Mouse (Mus musculus) hindbrain, embryonic 13.5 days (tissue): ENCODE results near the gene 1110059E24Rik. TPM values are rescaled to one million over a fixed set of nuclear protein-coding genes. Genes with fewer than 3 reads are reported as not detected.

ENCODE experiments used
- ATAC-seq: fragments of 200-750 bp; cut with Nextera tagmentation; 2 replicates; pipeline ENCODE4 v1.8.0; 2017; ENCODE audit warnings: moderate TSS enrichment; ENCODE audit not compliant: low FRiP score
- H3K27ac ChIP-seq: fragments of 300-500 bp; sonication (generic); 2 replicates; pipeline ENCODE4 v1.5.1; 2015; ENCODE audit warnings: inconsistent platforms, mild to moderate bottlenecking, moderate library complexity
- H3K27me3 ChIP-seq: fragments of 300-500 bp; sonication (generic); 2 replicates; pipeline ENCODE4 v1.6.1; 2015; ENCODE audit warnings: mild to moderate bottlenecking, inconsistent platforms
- H3K36me3 ChIP-seq: fragments of 300-500 bp; sonication (generic); 2 replicates; pipeline ENCODE4 v1.6.1; 2015; ENCODE audit warnings: mild to moderate bottlenecking, inconsistent platforms
- H3K4me1 ChIP-seq: fragments of 300-500 bp; sonication (generic); replicated peaks from 2 replicates; pipeline ENCODE4 v1.6.1; 2015; ENCODE audit warnings: inconsistent platforms
- H3K4me2 ChIP-seq: fragments of 300-500 bp; sonication (generic); 2 replicates; pipeline ENCODE4 v1.6.1; 2015; ENCODE audit warnings: inconsistent platforms, mild to moderate bottlenecking, moderate library complexity
- H3K4me3 ChIP-seq: fragments of 300-500 bp; sonication (generic); 2 replicates; pipeline ENCODE4 v1.5.1; 2015; ENCODE audit warnings: mild to moderate bottlenecking, inconsistent platforms
- H3K9ac ChIP-seq: fragments of 300-500 bp; sonication (generic); 2 replicates; pipeline ENCODE4 v1.6.1; 2015; ENCODE audit warnings: mild to moderate bottlenecking, inconsistent platforms
- H3K9me3 ChIP-seq: fragments of 300-500 bp; sonication (generic); 2 replicates; pipeline ENCODE4 v1.6.1; 2016; ENCODE audit warnings: inconsistent platforms
- WGBS: fragments of 180-500 bp; shearing (Covaris S2); methylation state at CpG from one replicate; pipeline ENCODE4 v1.1.7; 2015; 5-methylcytosine and 5-hydroxymethylcytosine counted together
- polyA plus RNA-seq: library from polyadenylated mRNA; unstranded; fragments of >200 nt; fragmentation: Nextera tagmentation; extraction: Ambion mirVana; gene quantifications from 2 replicates; pipeline ENCODE4 v1.2.1, GENCODE M21; 2015

Gene 1110059E24Rik
- polyA plus RNA-seq, 1 experiment from 2014 or later, result 57.3 TPM

DNA sequence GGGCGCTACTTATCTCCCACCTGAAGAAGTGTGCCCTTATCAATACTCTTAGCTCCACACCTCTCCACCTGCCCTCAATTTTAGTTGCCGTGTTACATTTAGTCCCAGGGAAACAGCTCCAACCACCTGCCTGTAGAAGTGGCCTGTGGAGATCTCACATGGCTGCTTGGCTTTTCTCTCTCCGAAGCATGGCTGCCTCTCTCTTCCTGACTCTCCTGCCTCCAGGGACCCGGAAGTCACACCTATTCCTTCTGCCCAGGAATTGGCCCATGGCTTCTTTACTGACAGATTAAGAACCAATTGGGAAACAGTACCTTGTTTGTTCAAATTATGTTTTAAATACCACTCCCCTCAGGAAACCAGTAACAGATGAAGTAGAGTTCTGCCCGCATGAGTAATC, 86.3 kb downstream of the 1110059E24Rik start:
- no peak overlapping the region for H3K4me2 ChIP-seq
- no peaks in the 10 kb centered on the region for H3K9me3 ChIP-seq
- no peak overlapping the region for H3K27ac ChIP-seq
- WGBS, result 91% methylated on average over 5 of the region's 5 CpGs
- H3K36me3 ChIP-seq, result no peaks in the 10 kb centered on the region
- H3K4me3 ChIP-seq, result no peak overlapping the region
- peaks cover 3% of the 10 kb centered on the region; the same call in 1 of the 2 replicates for H3K4me1 ChIP-seq
- no peak for ATAC-seq
- H3K9ac ChIP-seq, result no peak overlapping the region
- no peaks in the 10 kb centered on the region for H3K27me3 ChIP-seq

DNA sequence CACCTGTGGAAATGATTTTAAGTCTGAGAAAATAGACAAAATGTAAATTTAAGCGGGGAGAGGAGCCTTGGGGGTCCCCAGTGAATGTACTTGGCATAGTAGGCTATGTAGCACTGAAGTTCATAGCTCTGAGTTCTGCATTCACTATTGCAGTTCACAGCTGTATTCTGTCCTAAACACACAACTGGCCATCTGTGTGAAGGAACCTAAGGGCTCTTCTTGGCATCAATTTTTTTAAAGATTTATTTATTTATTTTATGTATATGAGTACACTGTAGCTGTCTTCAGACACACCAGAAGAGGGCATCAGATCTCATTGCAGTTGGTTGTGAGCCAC, 88.3 kb downstream of the 1110059E24Rik start:
- ATAC-seq, result peak; percentile 45
- Histone ChIP-seq H3K27ac (no peak overlapping the region), H3K9me3 (no peaks in the 10 kb centered on the region), H3K36me3 (no peaks in the 10 kb centered on the region), H3K4me3 (no peak overlapping the region), H3K4me2 (no peak overlapping the region), H3K4me1 (no peaks in the 10 kb centered on the region), H3K27me3 (no peaks in the 10 kb centered on the region), H3K9ac (no peak overlapping the region)
- 4% methylated on average over 1 of the region's 1 CpGs for WGBS

DNA sequence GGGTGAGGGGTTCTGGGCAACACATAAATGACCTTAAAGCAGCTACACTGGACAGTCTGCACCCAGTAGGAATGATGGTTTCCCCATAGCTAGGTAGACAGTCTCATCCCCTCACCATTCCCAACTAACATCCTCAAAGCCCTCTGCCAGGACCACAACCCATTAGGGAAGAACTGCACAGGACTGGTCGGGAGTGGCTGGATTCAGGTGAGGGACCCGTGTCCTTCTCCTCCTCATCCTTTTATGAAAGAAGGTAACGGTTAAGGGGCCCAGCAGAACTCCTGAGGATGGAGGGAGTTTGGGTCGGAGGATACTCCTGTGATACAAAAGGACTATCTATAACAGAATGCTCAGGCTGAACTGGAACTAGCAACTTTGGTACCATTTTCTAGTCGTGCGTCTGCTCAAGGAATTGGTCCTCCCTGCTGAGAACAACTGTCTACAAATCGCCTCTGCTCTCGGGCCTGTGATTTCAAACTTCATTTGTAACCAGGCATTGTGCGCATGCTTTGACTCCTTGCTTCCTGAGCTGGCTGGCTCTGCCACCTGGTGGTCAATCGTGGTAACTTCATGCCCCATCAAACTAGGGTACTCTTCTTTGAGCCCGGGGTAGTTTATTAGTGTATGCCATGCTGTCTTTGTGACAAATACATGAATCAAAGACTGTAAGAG, 88.9 kb downstream of the 1110059E24Rik start:
- Histone ChIP-seq H3K9me3 (no peaks in the 10 kb centered on the region), H3K36me3 (no peaks in the 10 kb centered on the region), H3K27me3 (no peaks in the 10 kb centered on the region), H3K4me1 (no peaks in the 10 kb centered on the region), H3K4me2 (0 out of 2 replicates have a peak overlapping the region, but pooled peaks have one; percentile 8), H3K9ac (no peak overlapping the region), H3K27ac (no peak overlapping the region), H3K4me3 (no peak overlapping the region)
- peak; percentile 80 for ATAC-seq
- 26% methylated on average over 11 of the region's 11 CpGs for WGBS

DNA sequence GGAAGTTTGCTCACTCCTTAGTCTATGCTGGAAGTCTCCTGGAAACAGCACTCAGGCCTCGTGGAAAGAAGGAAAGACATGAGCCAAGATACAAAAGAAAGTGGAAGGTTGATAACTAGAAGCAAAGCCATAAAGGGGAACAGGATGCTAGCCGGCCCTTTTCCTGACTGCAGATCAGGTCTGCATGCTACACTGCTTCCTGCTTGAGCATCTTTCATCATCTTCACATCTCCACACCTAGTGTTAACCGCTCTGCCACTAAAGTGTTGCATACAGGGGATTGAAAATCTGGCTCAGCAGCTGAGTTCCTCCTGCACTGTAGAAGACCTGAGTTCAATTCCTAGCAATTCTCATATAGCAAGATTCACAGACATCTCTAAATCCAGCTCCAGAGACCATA, 89.8 kb downstream of the 1110059E24Rik start:
- no peak for ATAC-seq
- Histone ChIP-seq H3K4me3 (no peak overlapping the region), H3K4me2 (no peak overlapping the region), H3K9me3 (no peaks in the 10 kb centered on the region), H3K36me3 (no peaks in the 10 kb centered on the region), H3K27ac (no peak overlapping the region), H3K9ac (no peak overlapping the region), H3K4me1 (no peaks in the 10 kb centered on the region), H3K27me3 (no peaks in the 10 kb centered on the region)
- WGBS, result 77% methylated on average over 3 of the region's 3 CpGs

DNA sequence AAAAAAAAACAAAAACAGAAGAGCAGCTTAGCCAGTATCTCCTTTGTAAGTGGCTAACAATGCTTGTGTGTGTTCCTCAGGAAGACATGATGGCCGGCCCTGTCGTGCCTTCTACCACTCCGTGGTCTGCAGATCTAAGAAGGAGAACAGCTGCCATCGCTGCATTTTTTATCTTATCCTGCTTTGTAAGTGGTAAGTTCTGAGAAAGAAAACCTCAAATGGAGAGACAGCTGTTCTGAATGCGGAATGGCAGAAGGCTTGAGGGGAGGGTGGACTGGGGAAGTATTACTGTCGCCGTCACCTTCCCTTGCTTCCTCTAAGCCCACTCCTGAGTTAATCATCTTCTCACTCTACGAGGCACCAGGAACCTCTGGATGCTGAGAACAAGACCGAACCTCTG, 100.0 kb downstream of the 1110059E24Rik start:
- Histone ChIP-seq H3K36me3 (no peaks in the 10 kb centered on the region), H3K27ac (no peak overlapping the region), H3K9me3 (no peaks in the 10 kb centered on the region), H3K4me2 (no peak overlapping the region), H3K4me1 (no peaks in the 10 kb centered on the region), H3K4me3 (no peak overlapping the region), H3K9ac (no peak overlapping the region), H3K27me3 (no peaks in the 10 kb centered on the region)
- WGBS, result 82% methylated on average over 9 of the region's 9 CpGs
- ATAC-seq, result no peak

DNA sequence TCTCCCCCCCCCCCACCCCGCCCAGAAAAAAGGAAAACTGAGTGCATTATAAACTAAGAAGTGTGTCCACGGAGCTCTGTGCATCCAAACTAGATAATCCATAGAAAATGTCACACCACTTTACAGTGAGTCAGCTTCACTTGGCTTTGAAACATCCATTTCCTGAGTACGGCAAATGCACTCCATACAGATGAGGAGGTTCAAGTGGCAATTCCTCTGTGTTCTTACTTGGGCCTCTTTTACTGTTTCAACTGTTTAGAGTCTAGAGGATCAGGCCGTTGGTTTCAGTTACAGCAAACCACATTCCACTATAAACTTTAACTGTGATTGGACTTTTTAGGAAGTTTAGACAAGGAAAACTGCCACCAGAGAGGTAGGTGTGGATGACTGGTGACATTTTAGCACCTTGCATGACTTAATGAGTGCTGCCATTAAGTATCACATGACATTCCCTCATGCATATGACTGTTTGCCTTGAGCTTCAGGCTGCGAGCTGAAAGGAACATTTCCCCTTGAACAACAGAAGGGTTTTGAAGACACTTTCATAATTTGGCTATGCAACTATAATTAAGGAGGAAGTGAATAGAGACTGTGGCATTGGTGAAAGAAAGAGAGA, 100.7 kb downstream of the 1110059E24Rik start:
- Histone ChIP-seq H3K4me1 (no peaks in the 10 kb centered on the region), H3K27ac (no peak overlapping the region), H3K4me2 (no peak overlapping the region), H3K36me3 (no peaks in the 10 kb centered on the region), H3K9ac (no peak overlapping the region), H3K9me3 (no peaks in the 10 kb centered on the region), H3K27me3 (no peaks in the 10 kb centered on the region), H3K4me3 (no peak overlapping the region)
- no peak for ATAC-seq
- 82% methylated on average over 5 of the region's 5 CpGs for WGBS

DNA sequence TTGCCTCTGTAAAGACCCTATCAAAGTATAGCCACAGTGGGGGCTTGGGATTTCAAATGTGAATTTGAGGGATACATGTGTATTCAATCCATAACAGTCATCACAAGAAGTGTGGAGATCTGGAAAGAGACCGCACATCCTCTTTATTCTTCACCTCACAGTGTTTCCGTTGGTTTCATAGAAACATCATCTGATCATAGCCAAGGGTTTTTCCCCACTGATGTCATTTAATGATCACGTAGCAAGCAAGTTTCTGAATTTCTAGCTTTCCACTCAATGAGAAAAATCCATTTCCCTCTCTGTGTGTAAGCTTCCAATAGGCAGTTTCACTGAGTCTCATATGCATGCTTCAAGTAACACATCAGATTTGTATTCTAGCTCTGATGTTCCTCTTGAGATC, 103.1 kb downstream of the 1110059E24Rik start:
- H3K4me1 ChIP-seq, result no peaks in the 10 kb centered on the region
- no peak overlapping the region for H3K4me2 ChIP-seq
- no peak overlapping the region for H3K27ac ChIP-seq
- H3K9me3 ChIP-seq, result no peaks in the 10 kb centered on the region
- no peak overlapping the region for H3K4me3 ChIP-seq
- no peaks in the 10 kb centered on the region for H3K36me3 ChIP-seq
- H3K27me3 ChIP-seq, result no peaks in the 10 kb centered on the region
- no peak for ATAC-seq
- no peak overlapping the region for H3K9ac ChIP-seq
- WGBS, result 96% methylated on average over 3 of the region's 3 CpGs

DNA sequence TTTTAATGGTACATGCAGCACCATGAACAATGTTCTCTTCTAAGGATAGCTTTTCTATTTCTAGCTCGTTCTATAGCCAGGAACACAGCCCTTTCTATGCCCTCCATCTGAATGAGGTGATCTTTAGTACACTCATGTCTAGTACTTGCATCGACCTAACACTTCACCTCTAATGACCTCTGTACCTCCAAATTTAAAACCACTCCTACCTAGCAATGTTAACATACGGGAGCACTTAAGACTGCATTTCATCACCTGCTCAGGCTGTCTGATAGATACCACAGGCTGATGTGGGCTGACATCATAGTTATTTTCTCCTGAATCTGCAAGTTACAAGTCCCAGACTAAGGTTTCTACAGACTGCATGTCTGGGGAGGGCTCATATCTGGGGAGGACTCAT, 103.8 kb downstream of the 1110059E24Rik start:
- no peak overlapping the region for H3K4me2 ChIP-seq
- H3K4me1 ChIP-seq, result no peaks in the 10 kb centered on the region
- no peak overlapping the region for H3K4me3 ChIP-seq
- 76% methylated on average over 3 of the region's 3 CpGs for WGBS
- no peak overlapping the region for H3K27ac ChIP-seq
- H3K36me3 ChIP-seq, result no peaks in the 10 kb centered on the region
- H3K9me3 ChIP-seq, result no peaks in the 10 kb centered on the region
- no peak overlapping the region for H3K9ac ChIP-seq
- no peaks in the 10 kb centered on the region for H3K27me3 ChIP-seq
- no peak for ATAC-seq

DNA sequence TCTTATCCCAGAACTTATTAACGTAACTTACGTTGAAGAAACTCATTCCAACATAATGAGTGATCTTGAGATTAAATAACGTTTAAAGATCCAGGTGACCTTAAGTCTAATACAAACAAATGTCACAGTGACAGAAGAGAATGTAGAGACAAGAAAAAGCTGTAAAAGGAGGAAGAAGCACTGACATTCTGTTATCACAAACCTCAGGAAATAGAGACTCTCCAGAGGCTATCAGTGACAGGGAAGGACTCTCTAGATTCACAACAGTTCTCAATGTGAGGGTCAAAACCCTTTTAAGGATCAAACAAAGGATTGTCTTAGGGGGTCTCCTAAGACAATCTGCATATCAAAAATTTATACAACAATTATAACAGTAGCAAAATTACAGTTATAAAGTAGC, 115.7 kb downstream of the 1110059E24Rik start:
- Histone ChIP-seq H3K27ac (no peak overlapping the region), H3K9ac (no peak overlapping the region), H3K4me1 (no peaks in the 10 kb centered on the region), H3K36me3 (no peaks in the 10 kb centered on the region), H3K4me2 (no peak overlapping the region), H3K4me3 (no peak overlapping the region), H3K27me3 (no peaks in the 10 kb centered on the region), H3K9me3 (no peaks in the 10 kb centered on the region)
- WGBS, result 82% methylated on average over 3 of the region's 3 CpGs
- ATAC-seq, result no peak

Other genes starting within 250 kb of the 1110059E24Rik start
- 0.10 and 0.17 TPM in 2 replicates for gene Gda, start 179.5 kb downstream of the 1110059E24Rik start, polyA plus RNA-seq
- gene Abhd17b, start 209 bp upstream of the 1110059E24Rik start, polyA plus RNA-seq, result 35.4 and 40.9 TPM in 2 replicates
- 49.1 and 54.1 TPM in 2 replicates for gene Cemip2, start 125.4 kb upstream of the 1110059E24Rik start, polyA plus RNA-seq